Mouse (Mus musculus) gastrocnemius, postnatal 4 days (tissue): ENCODE results near the gene Zfp651. TPM values are rescaled to one million over a fixed set of nuclear protein-coding genes. Genes with fewer than 3 reads are reported as not detected.
A peak's percentile ranks its signal among the peaks of the same experiment; 100 is the strongest.

Experiments
- DNase-seq, 2 experiments: peaks; one replicate each; pipeline ENCODE4 v3.0.0; 2021 to 2022; ENCODE audit warnings: low spot score in 2 of 2, mixed read lengths in 2 of 2
- total RNA-seq, 2 experiments: library from RNA; stranded (reverse); gene quantifications; 2 replicates each; pipeline ENCODE4 v1.2.3; 2021

The Zfp651 gene
- total RNA-seq, 2 experiments from 2014 or later: 88.6 to 91.6 TPM

- DNase-seq: peak in 1 of 2 experiments; percentile 16
Observed at GRCm38 (mm10) chr9:121761787-121762186, 2.7 kb downstream of the Zfp651 start.

- DNase-seq: peak in 1 of 2 experiments; percentile 27
Observed at GRCm38 (mm10) chr9:121762248-121762647, 3.1 kb downstream of the Zfp651 start.

GRCm38 (mm10) chr9:121762761-121763160 is 3.6 kb downstream of the Zfp651 start:
- DNase-seq: peak; percentile 50 to 53

GRCm38 (mm10) chr9:121763716-121764115 is 4.6 kb downstream of the Zfp651 start:
- DNase-seq: peak in 1 of 2 experiments; percentile 72

GRCm38 (mm10) chr9:121765166-121765855 is 6.2 kb downstream of the Zfp651 start:
- no peak for DNase-seq

- DNase-seq: no peak
Observed at GRCm38 (mm10) chr9:121772412-121772811, 13.3 kb downstream of the Zfp651 start.

- DNase-seq: no peak
Observed at GRCm38 (mm10) chr9:121775951-121776350, 16.8 kb downstream of the Zfp651 start.

GRCm38 (mm10) chr9:121776511-121776910 is 17.4 kb downstream of the Zfp651 start:
- no peak for DNase-seq

- DNase-seq: no peak
Observed at GRCm38 (mm10) chr9:121777484-121778065, 18.4 kb downstream of the Zfp651 start, which contains the start of gene Klhl40. TSS of gene Klhl40 (plus strand) at chr9:121777607.

GRCm38 (mm10) chr9:121778066-121778624 is 19.0 kb downstream of the Zfp651 start:
- DNase-seq: peak in 1 of 2 experiments; percentile 71

GRCm38 (mm10) chr9:121784801-121785200 is 25.7 kb downstream of the Zfp651 start:
- DNase-seq: no peak

- DNase-seq: no peak
Observed at GRCm38 (mm10) chr9:121785261-121785660, 26.1 kb downstream of the Zfp651 start.

- DNase-seq: no peak
Observed at GRCm38 (mm10) chr9:121786359-121786758, 27.2 kb downstream of the Zfp651 start.

GRCm38 (mm10) chr9:121791206-121791605 is 32.1 kb downstream of the Zfp651 start:
- DNase-seq: peak; percentile 69 to 84

- DNase-seq: peak; percentile 47 to 51
Observed at GRCm38 (mm10) chr9:121791757-121792521, 32.8 kb downstream of the Zfp651 start, which contains the start of gene Hhatl. TSS of gene Hhatl (minus strand) at chr9:121792507.

GRCm38 (mm10) chr9:121794972-121795539 is 35.9 kb downstream of the Zfp651 start:
- DNase-seq: no peak

- DNase-seq: no peak
Observed at GRCm38 (mm10) chr9:121797722-121798121, 38.6 kb downstream of the Zfp651 start.

GRCm38 (mm10) chr9:121798887-121799520 is 39.9 kb downstream of the Zfp651 start:
- DNase-seq: no peak

- DNase-seq: no peak
Observed at GRCm38 (mm10) chr9:121802747-121803146, 43.6 kb downstream of the Zfp651 start.

- no peak for DNase-seq
Observed at GRCm38 (mm10) chr9:121807546-121807945, 48.4 kb downstream of the Zfp651 start.

GRCm38 (mm10) chr9:121807947-121808346 is 48.8 kb downstream of the Zfp651 start:
- DNase-seq: no peak
